Mouse (Mus musculus): Measurements from ENCODE around the gene Xpo4. TPM values are rescaled to one million over a fixed set of nuclear protein-coding genes. Genes with fewer than 3 reads are reported as not detected.

Xpo4 gene
- total RNA-seq, 2 experiments from 2014 or later = 11.2 to 11.9 TPM

Other genes starting within 250 kb of the Xpo4 start
- gene Ift88, start 241.4 kb downstream of the Xpo4 start, total RNA-seq (2021) = 1 to 10 TPM; 3.7 to 5.1 TPM
- 1 to 10 TPM; 3.2 to 3.8 TPM for gene Il17d, start 140.7 kb downstream of the Xpo4 start, total RNA-seq (2021)
- gene Eef1akmt1, start 93.8 kb downstream of the Xpo4 start, total RNA-seq (2021) = 10 to 100 TPM; 29.6 to 30.2 TPM
- 1 to 10 TPM in 1 of 2 experiments, under 1 TPM in 1; 0.99 to 2.1 TPM for gene Gm49361, start 80.7 kb upstream of the Xpo4 start, total RNA-seq (2021)
- 10 to 100 TPM; 35.8 to 37.9 TPM for gene Lats2, start 93.0 kb upstream of the Xpo4 start, total RNA-seq (2021)
- gene Sap18, start 132.8 kb upstream of the Xpo4 start, total RNA-seq (2021) = 10 to 100 TPM; 61.2 to 74.8 TPM
- under 1 TPM; 0.17 to 0.39 TPM for gene Ska3, start 160.8 kb upstream of the Xpo4 start, total RNA-seq (2021)
- 10 to 100 TPM; 61.4 to 69.0 TPM for gene Mrpl57, start 160.8 kb upstream of the Xpo4 start, total RNA-seq (2021)
- 10 to 100 TPM in 1 of 2 experiments, 1 to 10 TPM in 1; 6.9 to 10.9 TPM for gene Zdhhc20, start 224.8 kb upstream of the Xpo4 start, total RNA-seq (2021)

Measured in heart, postnatal 25 days (tissue).